Mouse (Mus musculus) layer of hippocampus, postnatal 25 days (tissue): ENCODE data around the gene Il1b. TPM values are rescaled to one million over a fixed set of nuclear protein-coding genes. Genes with fewer than 3 reads are reported as not detected.

ENCODE experiments used
- DNase-seq, 2 experiments: peaks; one replicate each; pipeline ENCODE4 v3.0.0; 2022; ENCODE audit warnings: mixed read lengths in 2 of 2, low spot score in 1 of 2; ENCODE audit errors: extremely low spot score in 1 of 2
- total RNA-seq, 2 experiments: library from RNA; stranded (reverse); gene quantifications; 2 replicates each; pipeline ENCODE4 v1.2.3; 2021

Il1b gene
- not detected for total RNA-seq

DNA sequence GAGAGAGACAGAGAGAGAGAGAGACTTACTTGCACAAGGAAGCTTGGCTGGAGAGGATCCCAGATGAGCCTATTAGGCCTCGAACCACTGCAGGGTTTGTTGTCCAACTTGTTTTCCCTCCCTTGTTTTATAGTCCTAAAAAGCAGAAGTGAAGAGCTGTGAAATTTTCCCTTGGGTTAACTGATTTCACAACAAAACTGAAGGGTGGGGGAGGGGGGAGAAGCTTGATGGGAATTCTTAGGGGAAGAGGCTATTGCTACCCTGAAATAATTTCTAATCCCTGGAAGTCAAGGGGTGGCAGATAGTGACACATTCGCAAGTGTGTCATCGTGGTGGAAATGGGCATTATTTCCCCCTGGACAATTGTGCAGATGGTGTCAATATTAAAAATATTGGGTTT, at the start of gene Il1b:
Gene Il1b, minus strand, starts transcription at position 101 of the 400 bp plus-strand sequence.
- no peak for DNase-seq

DNA sequence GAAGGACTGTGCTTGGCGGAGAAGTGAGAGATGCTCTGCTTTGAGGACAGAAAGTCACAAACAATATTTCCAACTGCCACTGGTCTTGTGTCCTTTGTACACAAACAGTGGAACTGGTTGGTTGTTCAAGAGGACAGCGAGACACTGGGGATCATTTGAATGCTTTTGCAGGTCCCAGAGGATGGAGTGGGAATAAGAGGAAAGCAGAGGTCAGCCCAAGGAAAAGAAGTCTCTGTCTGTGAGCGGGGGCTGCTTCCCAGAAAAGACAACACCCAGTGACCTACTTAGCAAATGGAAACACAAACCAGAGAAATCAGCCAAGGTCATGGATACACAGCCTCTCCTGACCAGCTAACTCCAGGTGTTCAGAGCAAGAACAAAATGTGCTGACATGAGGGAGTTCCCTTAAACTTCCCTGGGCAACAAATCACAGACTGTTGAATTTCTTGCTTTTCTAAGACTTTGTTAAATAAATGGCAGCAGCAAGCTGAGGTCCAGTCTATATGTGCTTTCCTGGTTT, 48.5 kb upstream of the Il1b start:
- DNase-seq = no peak

DNA sequence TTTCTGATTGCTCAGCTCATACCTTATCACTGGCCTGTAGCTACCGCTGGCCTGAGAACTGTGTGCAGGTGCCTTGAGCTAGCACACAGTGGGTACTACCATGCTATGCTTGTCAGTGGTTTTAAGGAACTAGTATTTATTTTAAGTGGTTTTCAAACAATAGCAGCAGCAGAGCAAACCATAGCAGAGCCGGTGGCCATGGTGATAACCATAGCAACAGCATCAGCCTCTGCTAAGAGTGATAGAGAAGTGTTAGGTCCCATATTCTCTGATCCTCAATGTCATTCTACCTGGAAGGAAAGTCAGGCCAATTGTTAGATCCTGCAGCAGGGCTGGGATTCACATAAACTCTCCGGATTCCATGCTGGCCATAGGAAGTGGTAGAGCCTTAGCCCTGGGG, 43.7 kb upstream of the Il1b start:
- no peak for DNase-seq

DNA sequence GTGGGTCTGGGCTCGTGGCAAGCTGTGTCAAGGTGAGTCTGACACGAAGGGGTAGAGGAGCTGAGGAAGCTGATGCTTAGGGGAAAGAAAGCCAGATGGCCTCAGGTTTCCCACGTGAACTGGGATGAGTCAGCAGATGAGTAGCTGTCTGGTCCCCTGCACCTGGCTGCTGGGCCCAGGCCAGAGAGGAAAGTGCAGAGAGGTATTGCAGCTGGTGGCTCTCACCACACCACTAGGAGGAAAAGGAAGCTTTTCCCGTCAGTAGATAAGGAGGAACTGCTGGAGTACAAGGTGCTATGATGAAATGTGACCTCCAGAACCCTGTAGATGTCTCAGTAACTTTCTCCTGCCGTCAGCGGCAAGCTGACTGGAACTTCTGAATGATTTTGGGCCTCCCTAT, 42.5 kb upstream of the Il1b start:
- no peak for DNase-seq

DNA sequence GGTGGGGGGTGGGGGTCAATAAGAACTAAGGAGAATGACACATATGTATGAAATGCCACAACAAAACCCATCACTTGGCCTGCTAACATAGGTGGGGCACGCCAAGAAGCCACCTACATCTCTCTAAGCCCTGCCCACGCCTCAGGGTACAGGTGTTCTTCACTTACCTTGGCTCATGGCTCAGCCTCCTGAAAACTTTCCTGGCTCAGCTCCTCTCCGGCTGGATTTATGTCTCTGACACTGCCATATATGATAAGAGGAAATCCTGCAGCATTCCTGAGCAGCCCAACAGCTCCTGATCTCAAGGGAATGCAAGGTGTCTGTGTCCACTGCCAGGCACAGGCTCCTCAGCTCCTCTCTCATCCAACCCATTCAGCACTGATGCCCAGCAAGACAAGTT, 40.7 kb upstream of the Il1b start:
- DNase-seq = no peak

DNA sequence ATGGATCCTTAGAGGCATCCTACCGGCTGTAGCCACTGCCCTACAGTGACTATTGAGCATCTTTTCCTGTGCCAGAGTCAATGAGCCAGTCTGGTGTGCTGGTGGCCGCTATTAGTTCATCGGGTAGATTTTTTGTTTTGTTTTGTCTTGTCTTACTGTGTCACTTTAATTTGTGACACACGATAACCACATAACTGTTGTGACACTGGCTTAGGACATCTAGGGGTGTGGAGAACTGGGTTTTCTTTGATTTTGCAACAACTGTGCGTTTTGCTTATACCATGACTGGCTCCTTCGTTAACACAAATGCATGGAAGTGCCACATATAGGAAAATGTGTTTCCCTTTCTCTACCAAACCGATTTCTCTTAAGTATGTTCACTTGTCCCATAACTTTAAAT, 39.4 kb upstream of the Il1b start:
- DNase-seq = no peak

DNA sequence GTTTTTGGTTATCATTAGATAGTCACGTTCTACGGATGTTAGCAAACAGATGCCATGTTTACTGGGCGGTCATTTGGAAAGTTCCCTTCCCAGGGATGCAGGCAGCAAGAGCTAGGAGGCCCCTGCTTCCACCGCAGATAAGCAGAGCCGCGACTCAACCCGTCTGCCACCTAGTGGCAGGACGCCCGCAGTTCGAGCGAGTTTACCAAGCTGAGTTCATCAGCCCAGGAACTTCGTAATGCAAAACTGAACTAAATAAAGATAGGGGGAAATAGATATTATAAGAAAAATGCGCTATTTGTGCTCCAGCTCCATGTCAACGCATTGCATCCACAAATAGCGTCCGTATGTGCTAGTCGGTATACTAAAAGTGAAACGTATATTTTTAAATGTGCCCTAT, 37.5 kb upstream of the Il1b start:
- peak; percentile 73 to 82 for DNase-seq

DNA sequence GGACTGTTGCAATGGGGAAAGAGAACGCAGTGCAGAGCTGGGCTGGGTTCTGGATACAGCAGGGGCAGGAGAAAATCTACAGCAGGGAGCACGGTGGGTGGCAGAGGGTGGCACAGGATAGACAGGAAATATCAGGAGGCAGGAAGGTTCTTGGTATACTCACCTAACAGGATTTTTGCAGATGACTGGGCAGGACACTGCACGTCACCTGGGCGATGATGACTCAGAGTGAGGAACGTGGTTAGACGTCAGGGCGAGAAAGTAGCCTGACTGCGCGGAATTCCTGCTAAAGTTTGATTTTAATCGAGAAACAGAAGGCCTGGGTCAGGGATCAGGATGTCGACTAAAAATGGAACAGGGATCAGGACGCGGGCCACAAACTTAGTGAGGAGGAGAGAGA, 36.7 kb upstream of the Il1b start:
- DNase-seq = no peak

DNA sequence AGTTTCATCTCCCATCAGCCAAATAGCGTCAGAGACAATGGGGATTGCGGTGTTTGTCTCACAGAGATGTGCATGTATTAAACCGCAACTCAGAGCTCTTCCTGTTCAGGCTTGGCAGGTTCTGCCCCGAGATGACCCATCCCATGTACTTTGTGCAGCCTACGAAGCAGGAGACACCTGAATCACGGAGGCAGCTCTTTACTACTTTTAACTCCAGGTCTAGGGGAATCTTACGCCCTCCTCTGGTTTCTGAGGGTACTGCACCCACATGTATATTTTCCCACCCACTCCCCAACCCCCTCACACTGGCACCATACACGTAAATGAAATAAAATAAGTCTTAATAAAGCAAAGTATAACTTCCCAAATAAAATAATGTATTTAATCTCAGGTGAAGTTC, 35.6 kb upstream of the Il1b start:
- no peak for DNase-seq

DNA sequence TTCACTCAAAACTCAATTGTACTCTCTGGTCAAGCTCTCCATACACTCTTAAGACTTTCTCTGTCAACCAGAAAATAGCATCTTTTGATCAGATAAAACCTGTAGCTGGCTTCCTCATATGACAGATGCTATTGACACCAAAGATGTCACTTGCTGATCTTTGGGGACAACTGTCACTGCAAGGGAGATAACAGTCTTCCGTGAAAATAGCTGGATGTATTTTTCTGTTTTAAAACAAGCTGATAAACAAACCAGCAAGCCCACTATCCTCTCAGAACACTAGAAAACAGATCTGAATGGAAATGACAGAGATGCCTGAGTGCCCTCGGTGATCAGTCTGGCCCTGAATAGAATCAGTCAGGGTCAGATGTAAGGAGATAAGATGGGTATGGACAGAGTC, 32.8 kb upstream of the Il1b start:
- no peak for DNase-seq

DNA sequence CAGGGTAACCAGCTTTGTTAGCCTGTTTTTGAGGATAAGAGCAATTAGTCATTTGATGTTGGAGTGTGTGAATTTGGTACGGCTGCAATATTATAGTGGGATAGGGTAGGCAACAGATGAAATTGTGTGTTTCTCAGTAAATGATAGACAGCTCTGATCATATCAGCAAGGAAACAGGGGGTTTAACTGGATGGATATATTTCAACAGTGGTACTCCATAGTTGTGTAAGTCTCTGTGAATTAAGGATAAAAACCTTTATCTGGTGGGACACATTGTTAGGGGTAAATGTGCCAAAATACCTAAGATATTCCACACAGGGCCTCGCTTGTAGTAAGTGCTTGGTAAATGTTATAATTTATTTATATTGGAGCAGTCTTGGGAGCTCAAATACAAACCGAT, 31.4 kb upstream of the Il1b start:
- DNase-seq = no peak

DNA sequence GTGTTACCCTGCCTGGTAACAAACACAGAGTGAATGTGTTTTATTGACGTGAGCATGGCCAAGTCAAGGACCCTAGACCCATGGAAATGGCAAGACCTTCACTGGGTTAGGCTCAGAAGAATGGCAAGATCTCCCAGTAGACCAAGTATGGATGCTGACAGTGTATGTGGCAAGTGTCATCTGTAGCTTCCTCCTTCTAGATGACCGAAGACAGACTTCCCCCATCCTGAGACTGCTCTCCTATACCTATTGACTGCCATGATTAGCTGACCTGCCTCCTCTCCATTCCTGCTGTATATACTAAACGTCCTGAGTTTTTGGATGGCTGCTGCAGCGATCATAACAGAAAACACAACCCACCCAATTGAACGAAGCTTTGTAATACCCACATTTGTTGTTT, 30.9 kb upstream of the Il1b start:
- DNase-seq = no peak

DNA sequence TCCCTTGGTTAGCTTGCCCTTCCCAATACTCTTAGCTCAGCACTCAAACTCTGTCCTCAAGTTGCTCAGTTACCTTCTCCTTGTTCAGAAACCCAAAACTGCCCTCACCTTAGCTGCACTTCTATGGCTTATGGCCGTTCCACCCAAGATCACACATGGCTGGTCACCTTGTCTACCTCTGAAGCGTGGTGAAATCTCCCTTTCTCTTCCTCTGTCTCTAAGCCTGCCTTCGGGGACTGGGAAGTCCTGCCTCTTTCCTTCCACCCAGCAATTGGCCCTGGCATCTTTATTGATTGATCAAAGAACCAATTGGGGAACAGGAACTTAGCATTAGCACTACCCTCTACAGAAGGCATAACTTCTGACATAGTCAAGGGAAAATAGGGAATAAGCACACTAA, 27.2 kb upstream of the Il1b start:
- no peak for DNase-seq

DNA sequence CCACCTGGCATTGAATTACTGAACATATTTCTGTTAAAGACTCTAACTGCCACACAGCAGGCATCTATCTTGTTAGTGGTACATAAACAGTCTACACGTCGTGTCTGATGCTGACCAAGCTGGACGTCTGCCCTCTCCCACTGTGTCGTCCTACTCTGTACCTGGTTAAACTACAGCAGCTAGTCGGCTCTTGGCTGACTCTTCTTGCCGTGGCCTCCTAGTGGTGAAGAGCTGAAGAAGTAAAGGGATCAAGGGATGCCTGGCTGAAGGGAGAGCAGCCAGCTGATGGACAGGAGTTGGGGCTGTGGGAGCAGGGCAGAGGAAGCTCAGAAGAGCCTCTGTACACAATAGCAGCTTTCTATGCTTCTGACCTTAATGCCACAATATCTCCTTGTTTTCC, 22.6 kb upstream of the Il1b start:
- DNase-seq = no peak

DNA sequence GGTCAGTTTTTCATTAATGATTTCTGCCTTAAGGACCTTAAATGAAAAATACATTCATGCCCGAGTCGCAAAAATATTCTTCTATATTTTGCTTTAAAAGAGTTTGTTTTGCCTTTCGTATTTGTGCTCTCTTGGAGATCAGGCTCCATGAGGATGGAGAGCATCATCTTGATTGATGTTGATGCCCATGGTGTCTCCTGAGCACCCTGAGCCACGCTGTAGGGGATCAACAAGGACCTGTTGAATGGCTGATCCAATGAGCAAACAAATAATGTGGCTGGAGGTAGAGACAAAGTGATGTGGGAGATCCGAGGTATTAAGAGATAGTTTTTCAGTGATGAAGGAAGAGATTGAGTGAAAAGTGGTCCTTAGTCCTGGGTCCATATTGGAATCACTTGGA, 19.2 kb upstream of the Il1b start:
- no peak for DNase-seq

DNA sequence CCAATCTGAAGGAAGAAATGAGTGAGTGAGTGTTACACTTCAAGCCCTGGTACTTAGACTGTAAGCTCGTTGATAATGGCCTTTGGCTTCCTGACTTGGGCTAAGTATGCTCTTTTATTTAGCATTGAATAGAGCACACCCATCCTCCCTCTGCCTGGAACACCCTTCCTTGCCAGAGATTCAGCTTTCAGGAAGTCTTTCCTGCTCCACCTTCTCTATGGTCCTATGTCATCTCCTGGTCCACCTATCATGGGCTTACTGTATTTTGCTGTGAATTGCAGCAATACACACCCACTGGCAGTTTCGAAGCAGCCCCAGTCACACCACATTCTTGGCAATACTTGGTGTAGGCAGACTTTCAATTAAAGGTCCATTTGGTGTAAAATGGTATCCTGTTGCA, 18.4 kb upstream of the Il1b start:
- no peak for DNase-seq

DNA sequence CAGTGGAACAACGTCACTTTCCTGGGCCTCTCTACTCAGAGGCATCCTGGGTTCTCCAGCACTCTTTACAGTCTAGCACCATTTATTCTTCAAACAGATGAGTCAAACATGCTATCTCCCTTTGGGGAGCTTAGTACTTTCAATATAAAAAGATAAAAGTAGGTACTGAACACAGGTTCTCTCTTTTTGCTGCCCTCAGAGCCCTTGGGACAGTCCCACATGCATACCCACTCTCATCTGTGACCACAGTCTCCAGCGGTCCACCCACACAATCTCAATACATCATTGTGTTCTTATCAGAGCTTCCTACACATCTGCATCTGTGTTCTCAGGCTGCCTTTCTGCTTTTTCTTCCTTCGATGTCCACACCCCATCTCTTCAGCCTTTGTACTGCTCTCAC, 14.4 kb upstream of the Il1b start:
- no peak for DNase-seq

DNA sequence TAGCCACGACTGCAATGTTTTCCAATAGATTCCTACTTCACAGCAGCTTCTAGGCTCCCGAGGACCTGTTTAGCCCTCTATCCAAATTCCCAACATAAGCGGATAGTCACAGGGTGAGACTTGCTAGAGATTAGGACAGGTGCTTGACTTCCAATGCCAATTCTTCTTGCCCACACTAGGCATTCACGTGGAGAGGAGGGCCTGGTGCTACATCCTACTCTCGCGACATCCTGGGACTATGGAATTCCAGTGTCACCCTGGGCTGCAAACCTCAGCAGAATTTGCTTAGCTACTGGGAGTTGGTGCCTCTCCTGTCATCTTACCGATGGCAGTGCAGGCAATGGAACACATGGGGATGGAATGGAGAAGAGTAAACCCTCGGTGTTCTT, 13.3 kb upstream of the Il1b start:
- DNase-seq = no peak

DNA sequence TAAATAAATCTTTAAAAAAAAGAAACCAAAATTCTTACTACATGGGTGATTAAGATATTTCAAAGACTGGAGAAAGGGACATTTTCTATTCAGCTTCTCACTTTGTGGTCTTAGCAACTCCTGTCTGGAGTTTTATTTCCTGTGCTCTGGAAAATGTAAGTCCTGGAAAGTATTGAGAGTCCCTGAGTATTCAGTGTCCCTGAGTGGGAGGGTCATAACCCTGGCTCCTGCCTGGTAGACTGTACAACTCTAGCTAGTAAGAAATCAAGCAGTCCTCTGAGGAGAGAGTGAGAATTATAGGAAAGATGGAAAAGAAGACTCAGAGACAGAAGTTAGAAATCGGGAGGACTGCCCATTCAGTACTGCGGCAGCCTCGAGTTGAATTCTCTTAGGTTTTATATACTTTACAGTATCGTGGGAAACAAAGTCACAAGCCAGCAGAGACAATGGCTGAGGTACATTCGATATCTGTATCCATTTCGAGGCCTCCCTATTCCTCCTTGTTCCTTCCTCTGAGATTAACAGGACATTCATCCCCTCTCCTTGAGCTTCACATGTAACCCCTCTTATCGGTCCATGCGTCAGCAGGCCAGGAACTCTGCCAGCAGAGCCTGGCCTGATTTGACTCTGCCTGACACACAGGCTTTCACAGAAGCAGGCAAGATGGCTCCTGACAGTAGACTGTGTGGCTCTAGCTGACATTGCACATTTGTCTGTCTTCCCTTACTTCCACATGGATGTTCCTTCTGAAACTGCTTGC, 12.8 kb upstream of the Il1b start:
- DNase-seq = no peak

DNA sequence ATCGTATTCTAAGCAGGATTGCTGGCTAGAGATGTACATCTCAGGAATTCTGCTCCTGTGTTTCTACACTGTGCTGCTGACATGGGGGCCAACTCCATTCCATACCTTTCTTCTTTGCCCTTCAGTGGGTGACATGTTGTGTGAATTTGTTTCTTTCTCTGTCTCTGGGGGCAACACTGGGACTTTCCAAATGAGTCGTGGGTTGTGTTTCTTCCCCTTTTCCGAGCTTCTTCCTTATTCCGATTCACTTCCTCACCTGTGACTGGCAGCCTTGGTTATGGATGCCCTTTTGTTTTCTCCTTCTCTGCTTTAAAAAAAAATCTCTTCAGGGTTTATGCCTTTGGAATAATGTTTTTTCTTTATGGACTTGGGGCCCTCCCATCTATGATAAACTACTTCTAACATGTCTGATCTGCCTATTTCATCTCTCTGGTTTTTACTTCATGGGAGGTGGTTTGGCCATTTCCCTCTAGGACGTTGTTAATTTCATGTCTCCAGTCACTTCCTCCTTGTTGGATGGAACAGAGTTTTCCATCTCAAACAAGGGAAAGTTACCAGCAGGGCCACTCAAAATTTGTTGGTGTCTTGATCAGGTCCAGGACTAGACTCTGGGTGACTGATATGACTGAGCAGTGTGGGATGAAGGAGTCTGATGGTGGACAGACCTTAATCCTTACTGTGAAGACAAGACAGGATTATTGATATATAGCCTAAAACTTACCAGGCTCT, 10.0 kb upstream of the Il1b start:
- DNase-seq = no peak

DNA sequence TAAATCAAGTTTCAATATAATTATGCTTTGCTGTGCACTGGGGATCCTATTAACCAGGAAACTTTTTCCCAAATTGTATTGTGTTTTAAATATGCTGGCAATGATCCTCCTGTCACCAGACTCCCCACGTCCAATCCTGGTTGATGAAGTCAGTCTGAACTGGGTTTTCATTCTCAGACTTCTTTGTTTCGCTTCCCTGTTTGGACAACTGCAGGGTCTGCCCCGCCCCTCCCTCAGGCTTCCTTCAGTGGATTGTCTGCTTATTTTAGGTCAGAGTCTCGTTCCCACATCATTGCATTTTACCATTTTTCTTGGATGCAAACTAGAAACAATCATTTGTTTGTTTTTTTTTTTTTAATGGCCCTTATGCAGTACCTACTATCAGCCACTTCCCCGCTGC, 9.3 kb upstream of the Il1b start:
- no peak for DNase-seq

DNA sequence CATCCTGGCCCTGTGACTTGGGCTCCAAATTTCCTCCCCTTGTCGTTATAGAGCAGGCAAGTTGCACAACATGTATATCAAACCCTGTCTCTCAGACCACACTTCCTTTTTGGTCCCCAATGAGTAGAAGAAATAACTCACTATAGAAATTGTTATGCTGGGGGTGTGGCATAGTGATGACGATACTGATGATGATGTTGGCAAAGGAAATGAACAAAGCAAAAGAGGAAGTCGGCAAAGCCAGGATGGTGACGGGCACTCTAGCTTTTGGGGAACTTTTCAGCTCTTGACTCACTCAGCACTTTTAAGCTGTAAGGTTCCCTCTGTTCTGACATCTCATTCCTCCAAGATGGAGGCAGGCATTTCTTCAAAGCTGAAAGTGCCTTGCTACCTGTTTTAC, 2.4 kb upstream of the Il1b start:
- no peak for DNase-seq
